Mouse (Mus musculus) CH12.LX (cell line): ENCODE data around the gene Dcps. TPM values are rescaled to one million over a fixed set of nuclear protein-coding genes. Genes with fewer than 3 reads are reported as not detected.

Experiments used
- DNase-seq: peaks from one replicate; pipeline ENCODE4 v3.0.0-alpha.2; 2013; ENCODE audit errors: extremely low read depth
- H3K27ac ChIP-seq: 2 replicates; pipeline ENCODE4 v1.5.1; 2012; ENCODE audit warnings: low read depth, mild to moderate bottlenecking, control low read depth, moderate library complexity; ENCODE audit not compliant: insufficient read depth
- H3K27me3 ChIP-seq: replicated peaks from 2 replicates; pipeline ENCODE3; 2012; ENCODE audit warnings: inconsistent platforms
- H3K36me3 ChIP-seq, 2 experiments: replicated peaks in 1 of 2; 2 replicates each; pipeline versions ENCODE3 to v1.6.1; 2012; ENCODE audit warnings: inconsistent platforms in 1 of 2, low read length in 1 of 2, mild to moderate bottlenecking in 1 of 2, mixed read lengths in 1 of 2, moderate library complexity in 1 of 2; ENCODE audit not compliant: control insufficient read depth in 1 of 2, insufficient read depth in 1 of 2
- H3K4me1 ChIP-seq, 2 experiments: 2 replicates each; pipeline ENCODE4 v1.6.1; 2012; ENCODE audit warnings: inconsistent platforms in 1 of 2, moderate library complexity in 1 of 2; ENCODE audit not compliant: insufficient read depth in 2 of 2, control insufficient read depth in 1 of 2
- H3K4me2 ChIP-seq: 2 replicates; pipeline ENCODE4 v1.6.1; 2012; ENCODE audit warnings: low read depth, mild to moderate bottlenecking, control low read depth; ENCODE audit not compliant: poor library complexity, insufficient read depth, severe bottlenecking
- H3K4me3 ChIP-seq, 3 experiments: fragments of 150-350 bp in 1 of 3; sonication (generic) in 1 of 3; replicated peaks in 1 of 3; 2 replicates each; pipeline versions ENCODE3 to v1.5.1; 2011 to 2012; ENCODE audit warnings: low read depth in 2 of 3, low read length in 2 of 3, mild to moderate bottlenecking in 2 of 3, moderate library complexity in 2 of 3, control low read depth in 1 of 3, improper control_type of control experiment in 1 of 3, inconsistent platforms in 1 of 3, mixed read lengths in 1 of 3; ENCODE audit not compliant: poor library complexity in 1 of 3
- H3K79me2 ChIP-seq: replicated peaks from 2 replicates; pipeline ENCODE4 v1.6.1; 2012; ENCODE audit warnings: mild to moderate bottlenecking, moderate library complexity; ENCODE audit not compliant: control insufficient read depth, poor library complexity, insufficient read depth, severe bottlenecking; ENCODE audit errors: extremely low read depth
- H3K9ac ChIP-seq: 2 replicates; pipeline ENCODE4 v1.6.1; 2012; ENCODE audit warnings: low read depth, mild to moderate bottlenecking, control low read depth, moderate library complexity; ENCODE audit not compliant: insufficient read depth
- H3K9me3 ChIP-seq: replicated peaks from 2 replicates; pipeline ENCODE3; 2012; ENCODE audit warnings: low read length, inconsistent platforms, mixed read lengths
- ETS1 ChIP-seq: conservative IDR thresholded peaks from 2 replicates; pipeline ENCODE4 v1.6.1; 2012; ENCODE audit warnings: low read depth, mild to moderate bottlenecking, inconsistent platforms, low read length, improper control_type of control experiment, moderate library complexity
- HCFC1 ChIP-seq: IDR thresholded peaks from 2 replicates; pipeline ENCODE4 v1.6.1; 2012; ENCODE audit warnings: low read depth, mild to moderate bottlenecking, inconsistent platforms, low read length, improper control_type of control experiment
- JUN ChIP-seq: IDR thresholded peaks from 2 replicates; pipeline ENCODE4 v1.6.1; 2011; ENCODE audit warnings: low read depth, mild to moderate bottlenecking, low read length, improper control_type of control experiment, moderate library complexity; ENCODE audit not compliant: insufficient read depth
- RCOR1 ChIP-seq: conservative IDR thresholded peaks from 2 replicates; pipeline ENCODE4 v1.6.1; 2012; ENCODE audit warnings: low read depth, mild to moderate bottlenecking, inconsistent platforms, low read length, improper control_type of control experiment
- SIN3A ChIP-seq: IDR thresholded peaks from 2 replicates; pipeline ENCODE4 v1.6.1; 2012; ENCODE audit warnings: low read length, improper control_type of control experiment, inconsistent platforms
- UBTF ChIP-seq: IDR thresholded peaks from 2 replicates; pipeline ENCODE4 v1.6.1; 2012; ENCODE audit warnings: low read depth, mild to moderate bottlenecking, inconsistent platforms, low read length, improper control_type of control experiment, moderate library complexity
- USF1 ChIP-seq: IDR thresholded peaks from 2 replicates; pipeline ENCODE4 v1.6.1; 2014; ENCODE audit warnings: low read depth, mild to moderate bottlenecking, inconsistent platforms, low read length, improper control_type of control experiment
- dilution Hi-C: fragments of 300-500 bp; cut with MboI; formaldehyde crosslinking; loops from 2 replicates; pipeline ENCODE4 v1.14.3; 2020; ENCODE audit warnings: low sequenced_read_pairs; ENCODE audit not compliant: extremely low pct_unique_long_range_greater_than_20kb, extremely low pct_ligation_motif_present
- in situ Hi-C: fragments of 300-500 bp; cut with MboI; formaldehyde crosslinking; loops from 3 replicates; pipeline ENCODE4 v1.14.3; 2019; ENCODE audit warnings: low sequenced_read_pairs, low pct_ligation_motif_present, low pct_unique_long_range_greater_than_20kb, mixed read lengths
- polyA plus RNA-seq: library from polyadenylated mRNA; unstranded; fragments of >175 nt; gene quantifications from 2 replicates; pipeline ENCODE4 v1.2.1, GENCODE M21; 2012; ENCODE audit warnings: low read depth; ENCODE audit not compliant: insufficient read length
- total RNA-seq, 2 experiments: library from RNA; depleted of rRNA; stranded (reverse); fragments of 300-350 nt in 1 of 2; fragments of >200 nt in 1 of 2; gene quantifications; 2 replicates each; pipeline ENCODE4 v1.2.3; 2012 to 2014

Gene Dcps
- total and polyA plus RNA-seq, 3 experiments, result 64.3 to 113 (median 94.3) TPM

GRCm38 (mm10) chr9:35175251-35176123 is at the start of gene Dcps (continued):
- TF ChIP-seq SIN3A, result peak; percentile 74; the same call in 1 of the 2 replicates

GRCm38 (mm10) chr9:35223466-35223865 is 47.6 kb upstream of the Dcps start:
- H3K27me3 ChIP-seq, result no peaks in the 10 kb centered on the region
- no peaks in the 10 kb centered on the region for H3K9me3 ChIP-seq
- H3K79me2 ChIP-seq, result no peaks in the 10 kb centered on the region
- no peak overlapping the region for H3K4me3 ChIP-seq
- no peak overlapping the region for H3K4me2 ChIP-seq
- no peak for TF ChIP-seq JUN
- no peaks in the 10 kb centered on the region for H3K4me1 ChIP-seq
- no peak overlapping the region for H3K9ac ChIP-seq
- DNase-seq, result no peak
- in situ Hi-C loops (no loop called here), dilution Hi-C loops (no loop called here)
- peaks cover 18 to 68% of the 10 kb centered on the region in 2 experiments for H3K36me3 ChIP-seq
- no peak overlapping the region for H3K27ac ChIP-seq

GRCm38 (mm10) chr9:35217963-35218362 is 42.1 kb upstream of the Dcps start:
- no peaks in the 10 kb centered on the region for H3K4me1 ChIP-seq
- H3K9ac ChIP-seq, result no peak overlapping the region
- dilution Hi-C loops (no loop called here), in situ Hi-C loops (no loop called here)
- H3K36me3 ChIP-seq, result peaks cover 52 to 82% of the 10 kb centered on the region in 2 experiments
- H3K79me2 ChIP-seq, result peaks cover 2% of the 10 kb centered on the region; the same call in 1 of the 2 replicates
- no peaks in the 10 kb centered on the region for H3K9me3 ChIP-seq
- H3K4me2 ChIP-seq, result no peak overlapping the region
- H3K4me3 ChIP-seq, result no peak overlapping the region
- H3K27me3 ChIP-seq, result no peaks in the 10 kb centered on the region
- no peak overlapping the region for H3K27ac ChIP-seq
- DNase-seq, result no peak
- TF ChIP-seq USF1 (no peak), UBTF (no peak), SIN3A (no peak), RCOR1 (no peak), ETS1 (no peak), HCFC1 (no peak)
